Mouse (Mus musculus) kidney, embryonic 15.5 days (tissue): ENCODE measurements around the gene Tysnd1. TPM values are rescaled to one million over a fixed set of nuclear protein-coding genes. Genes with fewer than 3 reads are reported as not detected.

Source experiments
- ATAC-seq: fragments of 200-750 bp; cut with Nextera tagmentation; replicated peaks from 2 replicates; pipeline ENCODE4 v1.8.0; 2017; ENCODE audit warnings: moderate TSS enrichment; ENCODE audit not compliant: low FRiP score
- H3K27ac ChIP-seq: fragments of 300-500 bp; sonication (generic); 2 replicates; pipeline ENCODE4 v1.5.1; 2015; ENCODE audit warnings: mild to moderate bottlenecking, inconsistent platforms
- H3K27me3 ChIP-seq: fragments of 300-500 bp; sonication (generic); 2 replicates; pipeline ENCODE4 v1.6.1; 2015; ENCODE audit warnings: inconsistent platforms
- H3K36me3 ChIP-seq: fragments of 300-500 bp; sonication (generic); 2 replicates; pipeline ENCODE4 v1.6.1; 2015; ENCODE audit warnings: inconsistent platforms
- H3K4me1 ChIP-seq: fragments of 300-500 bp; sonication (generic); 2 replicates; pipeline ENCODE4 v1.6.1; 2015; ENCODE audit warnings: inconsistent platforms
- H3K4me2 ChIP-seq: fragments of 300-500 bp; sonication (generic); 2 replicates; pipeline ENCODE4 v1.6.1; 2015; ENCODE audit warnings: moderate library complexity, mild to moderate bottlenecking, inconsistent platforms
- H3K4me3 ChIP-seq: fragments of 300-500 bp; sonication (generic); replicated peaks from 2 replicates; pipeline ENCODE4 v1.5.1; 2015; ENCODE audit warnings: mild to moderate bottlenecking, inconsistent platforms
- H3K9ac ChIP-seq: fragments of 300-500 bp; sonication (generic); 2 replicates; pipeline ENCODE4 v1.6.1; 2015; ENCODE audit warnings: mild to moderate bottlenecking, inconsistent platforms
- H3K9me3 ChIP-seq: fragments of 300-500 bp; sonication (generic); replicated peaks from 2 replicates; pipeline ENCODE4 v1.6.1; 2016; ENCODE audit warnings: inconsistent platforms
- WGBS: fragments of 180-500 bp; shearing (Covaris S2); methylation state at CpG from one replicate; pipeline ENCODE4 v1.1.7; 2015; ENCODE audit warnings: mixed read lengths; 5-methylcytosine and 5-hydroxymethylcytosine counted together
- polyA plus RNA-seq: library from polyadenylated mRNA; unstranded; fragments of >200 nt; fragmentation: Nextera tagmentation; extraction: Ambion mirVana; gene quantifications from 2 replicates; pipeline ENCODE4 v1.2.1, GENCODE M21; 2015

Tysnd1 gene
- polyA plus RNA-seq, result 33.0 and 36.5 TPM in 2 replicates

DNA sequence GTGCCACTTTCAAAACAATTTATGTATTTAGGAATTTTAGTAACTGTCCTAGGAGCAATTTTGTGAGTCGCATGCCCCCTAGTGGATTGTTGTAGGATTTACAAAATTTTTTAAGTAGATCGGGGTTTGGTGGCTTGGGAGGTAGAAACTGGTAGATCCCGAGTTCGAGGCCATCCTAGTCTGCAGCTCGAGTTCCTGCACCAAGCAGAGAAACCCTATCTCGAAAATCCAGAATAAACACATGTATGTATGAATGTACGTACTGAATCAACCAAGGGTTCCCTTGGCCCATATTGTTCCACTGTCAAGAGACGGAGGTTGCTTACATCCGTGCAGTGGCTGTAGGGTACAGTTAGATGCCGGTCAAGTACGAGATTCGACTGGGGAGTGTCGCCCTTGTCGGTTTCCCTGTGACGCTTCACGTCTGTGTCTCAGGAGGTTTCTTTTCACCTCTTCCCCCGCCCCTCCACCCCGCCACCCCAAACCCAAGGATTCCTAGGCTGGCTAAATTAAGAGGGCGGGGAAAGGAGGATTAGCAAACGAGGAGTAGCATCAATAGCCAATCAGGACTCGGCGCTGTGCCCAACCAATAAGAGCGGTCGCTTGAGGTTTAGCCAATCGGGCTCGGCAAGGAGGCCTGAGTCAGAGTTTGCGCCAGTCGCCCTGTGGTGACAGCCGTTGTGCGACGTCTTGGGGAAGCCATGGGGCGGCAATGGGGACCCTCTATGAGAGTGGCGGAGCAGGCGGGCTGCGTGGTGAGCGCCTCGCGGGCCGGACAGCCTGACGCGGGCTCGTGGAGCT is at the start of gene Tysnd1:
Tysnd1 (plus strand) TSS at position 645 of the 801 bp plus-strand sequence.
- Histone ChIP-seq H3K4me3 (peak within 1 kb of the TSS; percentile 73), H3K9me3 (no peaks in the 10 kb centered on the region), H3K27me3 (no peaks in the 10 kb centered on the region), H3K27ac (peak within 1 kb of the TSS; percentile 61), H3K36me3 (peaks cover 57% of the 10 kb centered on the region), H3K4me1 (peaks cover 19% of the 10 kb centered on the region), H3K9ac (peak within 1 kb of the TSS; percentile 72), H3K4me2 (peak within 1 kb of the TSS; percentile 96)
- 1% methylated on average over 42 of the region's 42 CpGs for WGBS
- peak; percentile 96 for ATAC-seq

DNA sequence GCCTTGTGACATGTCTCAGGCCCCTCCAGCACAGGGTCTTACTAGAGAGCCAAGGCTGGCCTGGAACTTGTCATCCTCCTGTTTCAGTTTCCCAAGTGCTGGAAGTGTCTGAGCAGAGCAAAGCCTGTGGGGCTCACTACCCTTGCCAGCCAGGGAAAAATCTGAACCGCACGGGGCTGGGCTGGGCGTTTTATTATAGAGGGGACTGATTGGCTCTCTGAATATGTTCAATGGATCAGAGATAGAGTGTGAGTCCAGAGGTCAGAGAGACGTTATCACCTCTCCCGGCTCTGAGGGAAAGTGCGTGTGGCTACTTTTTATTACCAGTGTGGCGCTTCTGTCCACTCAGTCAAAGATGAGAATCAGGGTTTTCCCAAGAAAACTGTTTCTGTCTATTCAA is 48.8 kb upstream of the Tysnd1 start:
- no peaks in the 10 kb centered on the region for H3K9me3 ChIP-seq
- H3K4me1 ChIP-seq, result peaks cover 13% of the 10 kb centered on the region
- no peaks in the 10 kb centered on the region for H3K27me3 ChIP-seq
- H3K4me3 ChIP-seq, result no peak overlapping the region
- ATAC-seq, result no peak
- WGBS, result 55% methylated on average over 7 of the region's 7 CpGs
- peaks cover 7% of the 10 kb centered on the region; the same call in 1 of the 2 replicates for H3K36me3 ChIP-seq
- H3K27ac ChIP-seq, result no peak overlapping the region
- H3K4me2 ChIP-seq, result no peak overlapping the region
- no peak overlapping the region for H3K9ac ChIP-seq

DNA sequence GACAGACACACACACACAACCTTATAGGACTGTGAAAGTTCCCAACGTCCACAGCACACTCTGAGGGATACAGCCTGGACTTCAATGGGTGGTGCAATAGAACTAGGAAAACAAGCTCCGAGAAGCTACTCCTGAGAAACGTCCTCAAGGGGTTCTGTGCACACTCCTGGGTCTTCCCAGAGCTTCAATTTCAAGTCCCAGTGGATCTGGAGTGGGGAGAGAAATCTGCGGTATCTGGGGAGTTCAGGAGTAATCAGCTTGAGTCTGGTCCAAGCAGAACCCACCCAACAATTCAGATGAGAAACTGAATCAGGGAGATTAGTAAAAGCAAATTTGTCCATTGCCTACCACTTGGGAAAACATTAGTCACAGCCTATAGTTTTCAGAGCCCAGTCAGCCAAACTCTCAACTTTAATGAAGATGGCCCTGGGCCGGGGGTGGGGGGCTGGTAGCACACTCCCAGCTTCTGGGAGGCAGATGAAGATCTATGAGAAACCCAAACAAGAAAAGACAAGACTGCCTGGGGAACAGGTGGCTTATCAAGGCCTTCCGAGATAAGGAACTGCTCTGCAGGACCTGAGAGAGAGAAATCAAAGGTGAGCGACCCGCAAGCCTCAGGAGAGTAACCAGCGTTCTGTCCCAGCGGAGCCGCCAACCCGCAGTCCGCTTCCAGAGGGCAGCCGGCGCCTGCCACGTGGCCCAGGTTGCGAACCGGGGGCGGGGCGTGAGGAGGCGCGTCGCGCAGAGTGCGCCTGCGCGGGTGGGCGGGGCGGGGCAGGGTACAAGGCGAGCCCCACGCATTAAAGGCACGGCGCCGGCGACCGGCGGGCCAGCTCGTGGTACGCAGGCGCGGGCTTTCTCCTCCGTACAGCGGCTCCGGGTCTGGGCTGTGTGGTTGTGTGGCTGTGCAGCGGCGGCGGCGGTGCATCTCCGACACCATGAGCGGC is 47.3 kb upstream of the Tysnd1 start, which contains the start of gene Ppa1:
Ppa1 (plus strand) TSS at position 763 of the 947 bp plus-strand sequence.
- Histone ChIP-seq H3K4me1 (peaks cover 13% of the 10 kb centered on the region), H3K4me2 (peak within 1 kb of the TSS; percentile 74), H3K27ac (peak within 1 kb of the TSS; percentile 87), H3K27me3 (no peaks in the 10 kb centered on the region), H3K4me3 (peak within 1 kb of the TSS; percentile 92), H3K9ac (peak within 1 kb of the TSS; percentile 74), H3K36me3 (peaks cover 22% of the 10 kb centered on the region), H3K9me3 (no peaks in the 10 kb centered on the region)
- WGBS, result 2% methylated on average over 37 of the region's 50 CpGs
- peak; percentile 97 for ATAC-seq

DNA sequence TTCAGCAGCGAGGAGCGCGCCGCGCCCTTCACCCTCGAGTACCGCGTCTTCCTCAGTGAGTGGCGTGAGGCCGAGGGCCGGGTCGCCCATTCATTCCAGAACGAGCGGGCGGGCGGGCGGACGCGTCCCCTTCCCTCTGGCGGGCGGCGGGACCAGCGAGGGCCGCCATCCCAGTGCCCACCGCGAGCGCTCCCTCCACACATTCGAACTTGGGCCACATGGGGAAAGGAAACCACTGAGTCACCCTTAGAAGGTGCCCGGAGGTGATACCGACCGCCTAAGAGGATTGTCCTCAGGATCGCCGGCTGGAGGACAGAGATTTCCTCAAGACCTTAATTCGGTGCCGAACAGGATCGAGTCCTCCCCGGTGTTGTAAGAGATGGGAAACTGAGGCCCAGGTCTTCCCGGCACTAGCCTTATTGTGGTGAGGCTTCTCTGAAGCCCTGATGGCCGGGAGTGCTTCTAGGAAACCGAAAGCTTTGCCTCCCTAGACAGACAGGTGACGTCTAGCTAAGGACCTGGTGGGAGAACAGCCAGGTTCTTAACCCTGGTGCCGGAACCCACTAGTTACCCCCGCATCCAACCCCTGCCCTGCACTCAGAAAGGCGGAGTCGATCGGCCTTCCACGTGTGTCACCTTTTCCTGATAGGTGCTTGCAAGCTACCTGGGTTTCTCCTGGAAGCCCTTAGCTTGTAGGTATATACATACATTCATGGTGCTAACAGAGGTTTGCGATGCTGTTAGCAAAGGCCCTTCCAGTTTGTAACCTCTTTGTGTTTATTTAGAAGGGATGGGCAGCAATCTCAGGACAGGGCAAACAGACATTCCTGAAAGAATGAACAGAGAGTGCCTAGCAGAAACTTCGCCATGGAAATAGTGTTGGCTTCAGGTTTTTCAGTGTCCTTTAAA is 46.3 kb upstream of the Tysnd1 start:
- peak; percentile 13; the same call in 1 of the 2 replicates for ATAC-seq
- Histone ChIP-seq H3K9ac (peak overlapping the region; percentile 74), H3K27ac (peak overlapping the region; percentile 87), H3K9me3 (no peaks in the 10 kb centered on the region), H3K4me1 (peaks cover 13% of the 10 kb centered on the region), H3K27me3 (no peaks in the 10 kb centered on the region), H3K4me3 (peak overlapping the region; percentile 92), H3K36me3 (peaks cover 31% of the 10 kb centered on the region), H3K4me2 (peak overlapping the region; percentile 74)
- 1% methylated on average over 46 of the region's 49 CpGs for WGBS

DNA sequence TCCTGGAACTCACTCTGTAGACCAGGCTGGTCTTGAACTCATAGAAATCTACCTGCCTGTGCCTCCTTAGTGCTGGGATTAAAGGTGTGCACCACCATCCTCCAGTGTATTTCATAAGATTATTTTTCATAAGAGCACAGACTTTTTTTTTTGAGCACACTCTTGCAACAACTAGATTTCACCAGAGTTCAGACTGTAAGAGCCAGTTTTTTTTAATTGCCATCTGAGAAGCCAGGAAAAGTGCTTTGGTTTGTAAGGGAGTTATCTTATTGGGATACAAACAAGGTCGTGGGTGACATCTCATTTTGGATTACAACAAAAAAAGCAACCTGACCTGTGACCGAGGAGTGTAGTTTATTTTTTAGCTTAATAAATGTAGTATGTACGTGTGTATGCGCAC is 41.2 kb upstream of the Tysnd1 start:
- Histone ChIP-seq H3K27ac (no peak overlapping the region), H3K4me1 (peaks cover 13% of the 10 kb centered on the region; the same call in 1 of the 2 replicates), H3K4me2 (no peak overlapping the region), H3K4me3 (no peak overlapping the region), H3K9ac (no peak overlapping the region), H3K27me3 (no peaks in the 10 kb centered on the region), H3K9me3 (no peaks in the 10 kb centered on the region), H3K36me3 (peaks cover 45% of the 10 kb centered on the region)
- ATAC-seq, result no peak
- 87% methylated on average over 4 of the region's 4 CpGs for WGBS

DNA sequence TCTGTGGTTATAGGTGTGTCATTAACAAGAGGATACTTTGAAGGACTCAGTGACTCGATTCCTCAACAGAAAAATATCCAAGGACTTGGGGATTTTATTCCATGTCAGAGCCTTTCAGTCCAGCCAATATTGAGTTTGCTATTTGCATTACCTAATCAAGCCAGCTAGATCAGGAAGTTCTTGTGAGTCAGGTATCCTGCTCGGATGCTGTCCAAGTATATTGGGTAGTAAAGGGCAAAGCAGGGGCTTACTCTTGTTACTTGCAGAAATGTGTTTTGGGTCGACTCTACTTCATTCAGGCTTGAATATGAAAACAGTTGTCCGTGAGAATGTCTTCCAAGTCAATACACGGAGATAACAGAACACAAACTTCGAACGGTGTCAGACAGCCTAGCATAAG is 40.6 kb upstream of the Tysnd1 start:
- Histone ChIP-seq H3K9me3 (no peaks in the 10 kb centered on the region), H3K36me3 (peaks cover 51% of the 10 kb centered on the region), H3K9ac (no peak overlapping the region), H3K27ac (no peak overlapping the region), H3K4me3 (no peak overlapping the region), H3K27me3 (no peaks in the 10 kb centered on the region), H3K4me1 (peaks cover 7% of the 10 kb centered on the region; the same call in 1 of the 2 replicates), H3K4me2 (no peak overlapping the region)
- no peak for ATAC-seq
- WGBS, result 83% methylated on average over 7 of the region's 7 CpGs

DNA sequence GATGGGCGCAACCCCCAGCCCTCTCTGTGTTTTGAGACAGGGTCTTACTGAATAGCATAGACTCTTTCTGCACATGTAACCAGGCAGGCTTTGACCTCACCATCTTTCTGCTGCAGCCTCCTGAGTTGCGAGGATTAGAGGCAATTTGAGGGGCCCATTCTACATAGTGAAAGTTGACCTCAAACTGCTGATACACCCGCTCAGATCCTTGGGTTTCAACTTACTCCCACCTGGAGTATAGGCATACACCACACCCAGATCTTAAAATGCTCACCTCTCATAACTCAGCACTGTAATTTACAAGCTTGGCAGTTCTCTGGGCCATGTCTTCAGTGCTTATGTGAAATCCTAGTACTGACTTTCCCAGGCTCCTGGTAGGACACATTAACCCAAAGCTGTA is 40.1 kb upstream of the Tysnd1 start:
- Histone ChIP-seq H3K4me1 (peaks cover 7% of the 10 kb centered on the region; the same call in 1 of the 2 replicates), H3K4me3 (no peak overlapping the region), H3K4me2 (no peak overlapping the region), H3K9ac (no peak overlapping the region), H3K36me3 (peaks cover 56% of the 10 kb centered on the region), H3K27ac (no peak overlapping the region), H3K9me3 (no peaks in the 10 kb centered on the region), H3K27me3 (no peaks in the 10 kb centered on the region)
- 69% methylated on average over 3 of the region's 3 CpGs for WGBS
- no peak for ATAC-seq

DNA sequence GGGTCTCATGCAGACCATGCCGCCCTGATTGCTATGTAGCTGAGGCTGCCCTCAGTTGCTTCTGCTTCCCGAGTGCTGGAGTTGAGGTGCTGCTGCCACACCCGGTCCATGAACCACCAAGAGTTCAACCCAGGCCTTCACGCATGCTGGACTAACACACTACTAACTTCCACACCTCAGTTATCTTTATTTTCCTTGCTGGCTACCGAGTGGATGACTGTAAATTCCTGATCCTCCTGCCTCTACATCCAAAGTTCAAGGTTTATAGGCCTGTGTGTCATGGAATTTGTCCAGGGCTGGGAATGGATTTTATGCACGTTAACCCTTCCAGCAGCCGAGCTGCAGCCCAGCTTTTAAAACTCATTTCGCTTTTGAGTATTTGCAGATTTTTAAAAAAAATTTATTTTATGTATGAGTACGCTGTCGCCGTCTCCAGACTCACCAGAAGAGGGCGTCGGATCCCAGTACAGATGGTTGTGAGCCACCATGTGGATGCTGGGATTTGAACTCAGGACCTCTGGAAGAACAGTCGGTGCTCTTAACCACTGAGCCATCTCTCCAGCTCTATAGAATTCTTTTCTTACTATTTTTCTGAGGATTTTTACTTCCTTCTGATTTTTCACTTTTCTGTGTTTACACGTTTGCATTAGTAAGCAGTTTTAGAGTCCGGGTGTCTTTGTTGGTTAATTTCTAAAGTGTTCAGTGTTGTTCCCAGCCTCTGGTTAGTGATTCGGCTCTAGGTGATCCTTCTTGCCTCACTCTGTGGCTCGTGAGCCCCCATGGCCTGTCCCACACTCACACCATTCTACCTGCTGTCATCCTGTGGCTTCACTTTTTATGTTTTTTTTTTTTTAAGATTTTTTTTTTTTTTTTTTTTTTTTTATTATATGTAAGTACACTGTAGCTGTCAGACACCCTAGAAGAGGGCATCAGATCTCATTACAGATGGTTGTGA is 38.1 kb upstream of the Tysnd1 start:
- Histone ChIP-seq H3K4me2 (no peak overlapping the region), H3K9me3 (no peaks in the 10 kb centered on the region), H3K36me3 (peaks cover 61% of the 10 kb centered on the region), H3K9ac (no peak overlapping the region), H3K4me1 (peaks cover 7% of the 10 kb centered on the region; the same call in 1 of the 2 replicates), H3K27ac (no peak overlapping the region), H3K27me3 (no peaks in the 10 kb centered on the region), H3K4me3 (no peak overlapping the region)
- 79% methylated on average over 18 of the region's 18 CpGs for WGBS
- ATAC-seq, result no peak

DNA sequence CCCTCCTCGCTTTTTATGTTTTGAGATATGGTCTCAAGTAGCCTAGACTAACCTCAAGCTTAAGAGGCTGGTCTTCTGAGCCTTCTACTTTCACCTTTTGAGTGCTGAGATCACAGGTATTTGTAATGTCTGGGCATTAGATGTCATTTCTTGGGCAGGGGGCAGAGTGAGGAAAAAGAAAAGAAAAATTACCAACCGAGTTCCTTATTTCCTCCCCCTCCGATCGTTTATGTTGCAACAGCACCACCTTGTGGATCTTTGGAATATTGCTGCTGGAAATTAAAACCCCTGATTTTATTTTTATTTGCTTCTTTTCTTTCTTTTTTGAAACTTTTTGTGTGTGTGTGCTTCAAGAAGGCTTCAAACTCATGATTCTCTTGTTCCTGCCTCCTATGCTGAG is 37.3 kb upstream of the Tysnd1 start:
- no peak for ATAC-seq
- no peak overlapping the region for H3K9ac ChIP-seq
- peaks cover 7% of the 10 kb centered on the region; the same call in 1 of the 2 replicates for H3K4me1 ChIP-seq
- no peaks in the 10 kb centered on the region for H3K27me3 ChIP-seq
- peaks cover 61% of the 10 kb centered on the region for H3K36me3 ChIP-seq
- no peak overlapping the region for H3K27ac ChIP-seq
- H3K4me3 ChIP-seq, result no peak overlapping the region
- 29% methylated on average over 4 of the region's 4 CpGs for WGBS
- H3K4me2 ChIP-seq, result no peak overlapping the region
- no peaks in the 10 kb centered on the region for H3K9me3 ChIP-seq

DNA sequence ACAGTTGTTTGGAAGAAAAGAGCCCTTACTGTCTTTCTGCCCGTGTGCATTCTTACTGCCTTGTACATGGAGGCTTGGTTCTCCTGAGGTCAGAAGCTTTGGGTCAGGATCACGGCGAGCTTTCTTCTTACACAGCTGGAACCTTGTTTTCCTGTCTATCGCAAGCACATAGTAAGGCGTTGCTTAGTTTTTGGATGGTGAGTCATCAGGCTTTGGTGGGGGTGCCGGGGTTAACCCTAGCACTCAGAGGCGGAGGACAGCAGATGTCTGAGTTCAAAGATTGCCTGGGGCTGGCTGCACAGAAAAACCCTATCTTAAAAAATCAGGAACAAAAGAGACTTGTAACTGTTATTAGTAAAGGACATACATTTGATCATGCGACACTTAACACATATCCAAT is 33.4 kb upstream of the Tysnd1 start:
- 58% methylated on average over 8 of the region's 8 CpGs for WGBS
- peaks cover 4% of the 10 kb centered on the region; the same call in 1 of the 2 replicates for H3K4me1 ChIP-seq
- H3K27ac ChIP-seq, result no peak overlapping the region
- no peak for ATAC-seq
- H3K4me2 ChIP-seq, result no peak overlapping the region
- H3K9ac ChIP-seq, result no peak overlapping the region
- H3K4me3 ChIP-seq, result no peak overlapping the region
- H3K27me3 ChIP-seq, result no peaks in the 10 kb centered on the region
- no peaks in the 10 kb centered on the region for H3K9me3 ChIP-seq
- peaks cover 75% of the 10 kb centered on the region for H3K36me3 ChIP-seq
